Mouse (Mus musculus) embryo, embryonic 11 days (tissue): ENCODE results near the gene Tns1.

Source experiments
- DNase-seq: peaks from one replicate; pipeline ENCODE4 v3.0.0-alpha.2; 2015

The Tns1 gene

DNA sequence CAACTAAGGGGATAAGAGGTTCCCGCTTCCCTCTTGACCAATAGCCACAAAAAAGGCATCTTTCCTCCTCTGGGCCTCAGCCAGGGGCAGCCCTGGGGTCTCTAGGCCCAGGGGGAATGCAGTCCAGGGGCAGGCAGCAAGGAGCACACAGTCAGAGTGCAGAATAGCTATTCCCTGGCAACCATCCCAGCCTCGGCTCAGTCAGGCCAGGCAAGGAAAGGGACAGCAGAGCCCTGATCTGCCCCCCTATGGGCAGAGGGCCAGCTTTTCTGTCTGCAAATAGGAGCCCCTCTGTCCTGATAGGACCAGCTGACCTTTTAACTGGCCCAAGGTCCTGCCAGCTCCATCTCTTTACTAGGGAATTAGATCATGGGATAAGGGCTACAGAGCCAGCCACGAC lies 145.0 kb downstream of the Tns1 start:
- no peak for DNase-seq

- DNase-seq = no peak
Measured at GRCm38 (mm10) chr1:73978576-73978975, 145.7 kb downstream of the Tns1 start.

GRCm38 (mm10) chr1:73973992-73974391 lies 150.3 kb downstream of the Tns1 start:
- no peak for DNase-seq

GRCm38 (mm10) chr1:73972726-73973125 lies 151.5 kb downstream of the Tns1 start:
- no peak for DNase-seq

- peak; percentile 54 for DNase-seq
Measured at GRCm38 (mm10) chr1:73970161-73970730, 154.0 kb downstream of the Tns1 start.

DNA sequence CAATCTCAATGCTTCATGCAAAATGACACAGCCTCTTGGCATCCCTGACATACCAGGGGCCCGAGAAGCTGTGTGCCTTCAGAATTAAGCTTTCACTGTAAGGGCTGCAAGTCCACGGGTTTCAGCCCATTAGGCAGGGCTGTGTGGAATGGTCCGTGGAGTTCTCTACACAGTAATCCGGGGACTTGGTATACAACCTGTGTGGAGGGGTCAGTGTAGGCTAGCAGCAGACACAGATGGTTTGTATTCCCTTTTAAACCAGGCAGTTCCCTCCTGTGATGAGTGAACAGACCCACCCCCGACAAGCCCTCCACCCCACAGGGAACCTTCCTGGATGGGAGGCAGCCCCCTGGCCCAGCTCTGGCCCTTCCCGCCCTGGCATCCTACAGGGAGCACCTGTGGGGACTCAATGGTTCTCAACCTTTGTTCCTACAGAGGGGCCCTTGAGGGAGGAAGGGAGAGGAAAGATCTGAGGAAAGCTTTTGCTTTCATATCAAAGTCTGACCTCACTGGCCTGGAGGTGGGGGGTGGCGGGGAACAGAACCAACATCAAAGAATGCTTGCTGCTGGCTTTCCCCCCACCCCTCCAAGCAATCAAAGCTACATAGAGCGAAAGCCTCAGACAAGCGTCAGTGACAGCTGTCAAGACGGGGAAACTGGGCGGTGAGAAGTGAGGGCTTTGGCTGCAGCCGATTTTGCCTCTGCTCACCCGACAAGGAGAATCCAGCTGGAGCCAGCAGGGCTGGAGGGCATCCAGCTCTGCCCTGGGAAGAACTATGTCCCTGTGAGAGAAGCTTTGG lies 155.3 kb downstream of the Tns1 start:
- DNase-seq = peak; percentile 42

DNA sequence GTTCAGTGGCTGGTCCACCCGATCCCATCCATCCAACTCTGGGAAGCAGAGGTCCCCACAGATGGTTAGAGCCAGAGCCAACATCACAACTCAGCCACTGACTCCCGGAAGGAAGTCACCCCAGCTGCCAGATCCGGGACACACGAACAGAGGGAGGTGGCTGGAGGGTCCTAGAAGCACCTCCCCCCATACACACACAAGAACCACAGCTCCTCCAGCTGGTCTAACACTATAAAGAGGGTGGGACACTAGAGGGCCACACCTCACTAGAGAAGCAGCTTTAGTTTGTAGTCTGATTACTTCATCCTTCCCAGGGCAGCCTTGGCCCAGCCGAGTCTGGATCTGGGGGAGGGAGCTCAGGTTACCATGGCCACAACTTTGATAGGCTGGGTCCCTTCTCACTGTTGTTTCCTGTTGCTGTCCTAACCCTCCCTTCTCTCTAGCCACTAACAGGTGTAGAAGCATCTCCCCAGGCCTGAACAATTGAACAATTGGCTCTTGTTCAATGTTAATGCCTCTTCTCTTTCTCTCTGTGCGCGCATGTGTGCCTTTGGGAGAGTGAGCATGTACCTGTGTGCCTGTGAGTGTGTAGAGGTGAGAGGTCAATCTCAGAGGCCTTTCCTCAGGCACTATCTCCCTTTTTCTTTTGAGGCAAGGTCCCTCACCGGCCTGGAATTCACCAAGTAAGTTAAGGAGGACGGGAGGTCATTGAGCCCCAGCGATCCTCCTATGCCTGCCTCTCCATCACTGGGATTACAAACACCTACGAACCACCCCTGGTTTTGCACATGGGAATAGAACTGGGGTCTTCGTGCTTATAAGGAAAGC lies 157.6 kb downstream of the Tns1 start:
- peak; percentile 46 for DNase-seq

GRCm38 (mm10) chr1:73964151-73964743 lies 160.0 kb downstream of the Tns1 start:
- no peak for DNase-seq

- no peak for DNase-seq
Measured at GRCm38 (mm10) chr1:73963626-73964025, 160.6 kb downstream of the Tns1 start.

DNA sequence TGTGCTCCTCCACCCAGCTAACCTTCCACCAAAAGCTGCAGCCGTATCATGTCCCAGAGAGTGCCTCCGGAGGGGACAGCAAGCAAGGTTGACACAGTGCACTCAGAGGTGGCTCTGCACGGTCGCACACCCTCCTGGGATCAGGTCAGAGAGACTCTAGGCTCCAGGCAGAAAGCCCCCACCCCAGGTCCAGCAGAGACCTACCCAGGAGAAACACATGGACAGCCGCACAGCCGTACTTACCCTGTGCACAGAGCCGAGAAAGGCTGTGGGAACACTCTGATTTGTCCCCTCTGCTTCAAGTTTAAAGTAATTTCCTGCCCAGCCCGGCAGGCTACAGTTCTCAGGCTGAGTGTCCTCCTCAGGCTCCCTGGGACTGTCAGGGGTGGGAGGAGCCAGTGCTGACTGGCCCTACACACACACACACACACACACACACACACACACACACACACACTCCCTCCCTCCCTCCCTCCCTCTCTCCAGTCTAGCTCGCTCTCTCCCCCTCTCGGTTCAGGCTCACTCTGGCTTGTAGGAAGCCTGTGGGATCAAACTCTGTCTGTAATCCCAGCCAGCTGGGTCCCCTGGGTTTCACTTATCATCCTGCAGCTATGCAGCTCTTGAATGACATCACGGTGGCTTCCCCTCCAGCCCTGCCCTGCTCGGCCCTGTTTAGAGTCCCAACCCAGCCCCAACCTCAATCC lies 161.4 kb downstream of the Tns1 start:
- peak; percentile 84 for DNase-seq

DNA sequence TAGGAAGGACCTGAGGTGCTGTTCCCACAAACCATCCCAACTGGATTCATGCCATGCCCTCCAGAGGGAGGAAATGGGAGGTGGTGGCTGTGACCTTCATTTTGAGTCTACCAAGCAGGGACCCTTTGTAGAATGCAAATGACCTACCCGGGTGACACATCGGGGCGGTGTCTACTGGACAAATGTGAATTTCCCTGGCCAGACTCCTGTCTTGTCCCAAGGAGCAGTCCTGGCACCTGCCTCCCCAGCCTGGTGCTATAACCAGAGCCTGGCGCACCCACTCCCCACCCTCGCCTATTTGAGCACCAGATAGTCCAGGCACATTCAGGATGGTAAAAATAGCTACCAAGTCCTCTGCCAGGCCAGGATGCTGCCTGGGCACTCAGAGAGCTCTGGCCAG lies 162.2 kb downstream of the Tns1 start:
- DNase-seq = no peak

GRCm38 (mm10) chr1:73959758-73960157 lies 164.5 kb downstream of the Tns1 start:
- DNase-seq = no peak

- DNase-seq = no peak
Measured at GRCm38 (mm10) chr1:73959344-73959743, 164.9 kb downstream of the Tns1 start.

DNA sequence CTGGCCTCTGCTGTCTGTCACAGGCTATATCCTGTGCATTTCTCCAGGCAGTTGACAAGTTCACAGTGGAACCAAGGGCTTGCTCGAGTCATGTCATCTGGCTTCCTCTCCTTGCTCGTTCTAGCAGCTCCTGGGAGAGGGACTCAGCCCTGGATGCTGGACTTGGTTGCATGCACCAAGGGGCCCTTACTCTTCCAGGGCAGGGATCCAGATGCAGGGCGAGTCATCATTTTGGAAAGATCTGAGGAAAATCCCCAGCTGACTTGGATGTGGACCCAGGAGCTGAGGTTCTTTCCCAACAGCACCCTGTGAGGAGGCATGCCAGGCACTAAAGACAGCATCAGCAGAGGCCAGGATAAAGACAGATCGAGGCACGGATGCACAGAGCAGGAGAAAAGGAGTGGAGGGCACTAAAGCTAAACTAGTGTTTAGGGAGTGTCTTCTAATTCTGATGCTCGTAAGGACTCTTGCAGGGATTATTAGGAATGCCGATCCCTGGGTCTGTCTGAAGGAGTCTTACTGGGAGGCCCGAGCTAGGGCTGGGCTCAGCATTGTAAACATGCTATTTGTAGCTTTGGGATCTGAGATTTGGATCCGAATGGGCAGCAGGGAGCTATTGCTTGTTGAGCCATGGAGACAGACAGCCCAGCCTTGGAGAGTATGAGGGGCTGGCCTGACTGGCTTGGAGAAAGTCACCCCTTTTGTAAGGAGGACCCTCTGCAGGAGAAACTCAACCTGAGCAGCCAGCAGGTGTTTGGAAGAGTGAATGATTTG lies 165.9 kb downstream of the Tns1 start:
- DNase-seq = no peak

DNA sequence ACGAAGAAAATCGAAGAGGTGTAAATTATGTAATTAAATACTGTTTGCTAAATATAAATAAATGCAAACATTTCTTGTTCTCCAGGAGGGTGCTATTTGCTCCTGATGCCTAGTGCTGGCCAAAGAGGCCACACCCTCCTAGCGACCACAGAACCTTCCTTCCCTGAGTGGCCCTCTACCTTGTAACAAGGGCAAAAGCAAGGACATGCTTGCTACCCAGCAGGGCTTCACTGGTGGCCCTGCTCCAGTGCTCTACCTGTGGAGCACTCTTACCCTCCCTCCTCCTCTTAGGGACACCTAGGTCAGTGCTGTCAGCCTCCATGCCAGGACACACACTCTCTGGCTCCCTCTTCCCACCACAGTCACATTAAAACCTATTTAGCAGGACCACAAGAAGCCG lies 166.8 kb downstream of the Tns1 start:
- no peak for DNase-seq

GRCm38 (mm10) chr1:73956320-73956719 lies 167.9 kb downstream of the Tns1 start:
- DNase-seq = no peak

- peak; percentile 32 for DNase-seq
Measured at GRCm38 (mm10) chr1:73955259-73955842, 168.9 kb downstream of the Tns1 start.

DNA sequence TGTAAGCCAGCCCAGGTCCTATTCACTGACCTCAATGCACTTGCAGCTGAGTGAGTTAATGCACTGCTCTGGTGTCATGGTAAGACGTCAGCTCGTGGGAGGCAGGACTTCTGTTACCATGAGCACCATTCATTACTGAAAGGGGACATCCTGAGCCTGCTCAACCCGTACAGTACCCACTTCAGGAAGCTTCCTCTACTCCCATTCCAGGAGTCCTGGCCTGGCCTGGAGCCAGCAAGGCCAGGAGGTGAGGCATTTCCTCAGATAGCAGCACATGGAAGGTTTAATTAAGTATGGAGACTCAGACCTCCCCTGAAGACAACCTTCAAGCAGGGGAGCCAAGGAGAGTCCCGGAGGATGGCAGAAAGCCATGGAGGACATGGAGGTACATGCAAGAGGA lies 169.6 kb downstream of the Tns1 start:
- no peak for DNase-seq

GRCm38 (mm10) chr1:73954015-73954408 lies 170.2 kb downstream of the Tns1 start:
- DNase-seq = no peak

- DNase-seq = no peak
Measured at GRCm38 (mm10) chr1:73953317-73954014, 170.8 kb downstream of the Tns1 start.

DNA sequence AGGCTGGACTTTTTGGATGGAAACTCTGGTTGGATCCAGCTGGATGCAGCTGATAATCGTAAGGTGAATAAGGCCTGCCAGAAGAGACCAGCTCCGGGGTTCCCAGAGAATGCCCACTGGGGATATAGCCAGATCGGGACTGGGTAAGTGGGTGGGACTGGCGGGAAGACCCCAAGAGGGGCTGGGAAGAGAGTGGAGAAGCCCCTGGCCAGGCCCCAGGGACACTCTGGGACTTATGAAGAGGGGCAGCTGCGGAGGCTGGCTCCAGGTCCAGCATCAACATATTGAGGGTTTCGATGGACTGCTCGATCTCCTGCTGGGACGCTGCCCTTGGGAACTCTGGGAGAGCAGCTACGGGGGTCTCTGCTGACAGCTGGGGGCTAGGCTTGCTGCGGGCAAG lies 171.7 kb downstream of the Tns1 start:
- no peak for DNase-seq
